Mouse (Mus musculus) urinary bladder, postnatal 10 days (tissue): ENCODE results near the gene Mageb16.

Experiments
- DNase-seq: peaks from one replicate; pipeline ENCODE4 v3.0.0; 2022; ENCODE audit warnings: low spot score

The Mageb16 gene

GRCm38 (mm10) chrX:79671411-79671810 lies at the start of gene Mageb16:
Gene Mageb16, minus strand, starts transcription at chrX:79671435.
- no peak for DNase-seq

GRCm38 (mm10) chrX:79651091-79651490 lies 20.1 kb downstream of the Mageb16 start:
- DNase-seq, result no peak

GRCm38 (mm10) chrX:79635396-79635795 lies 35.8 kb downstream of the Mageb16 start:
- DNase-seq, result no peak

- DNase-seq, result no peak
Observed at GRCm38 (mm10) chrX:79606462-79606861, 64.8 kb downstream of the Mageb16 start.
